Mouse (Mus musculus) left cerebral cortex, adult 8-10 months (tissue): ENCODE measurements around the gene Map7. TPM values are rescaled to one million over a fixed set of nuclear protein-coding genes. Genes with fewer than 3 reads are reported as not detected.

ENCODE experiments used
- DNase-seq, 2 experiments: peaks; one replicate each; pipeline ENCODE4 v3.0.0; 2022; ENCODE audit warnings: low spot score in 2 of 2
- total RNA-seq, 4 experiments: library from RNA; stranded (reverse); gene quantifications; 2 replicates each; pipeline ENCODE4 v1.2.4; 2022

Gene Map7
- total RNA-seq, 4 experiments from 2014 or later: 124 to 135 (median 130) TPM

GRCm38 (mm10) chr10:20285289-20285975, 137.2 kb downstream of the Map7 start:
- peak; percentile 20 to 67 for DNase-seq

- DNase-seq: peak in 1 of 2 experiments; percentile 23
These were observed 137.9 kb downstream of the Map7 start for GRCm38 (mm10) chr10:20285994-20286836.

GRCm38 (mm10) chr10:20287369-20287768, 139.1 kb downstream of the Map7 start:
- DNase-seq: no peak

GRCm38 (mm10) chr10:20290467-20290883, 142.2 kb downstream of the Map7 start:
- DNase-seq: peak in 1 of 2 experiments; percentile 40

- DNase-seq: no peak
These were observed 147.7 kb downstream of the Map7 start for GRCm38 (mm10) chr10:20295961-20296360.

- DNase-seq: no peak
These were observed 150.1 kb downstream of the Map7 start for GRCm38 (mm10) chr10:20298152-20298920.

- DNase-seq: no peak
These were observed 150.8 kb downstream of the Map7 start for GRCm38 (mm10) chr10:20299114-20299513.

GRCm38 (mm10) chr10:20310969-20311769, 162.9 kb downstream of the Map7 start:
- no peak for DNase-seq

- peak; percentile 93 to 99 for DNase-seq
These were observed 163.9 kb downstream of the Map7 start, which contains the start of gene Bclaf1 for GRCm38 (mm10) chr10:20311918-20312735. TSS of gene Bclaf1 (plus strand) at chr10:20312469.

GRCm38 (mm10) chr10:20312736-20313301, 164.5 kb downstream of the Map7 start:
- peak; percentile 76 to 83 for DNase-seq

- DNase-seq: no peak
These were observed 165.2 kb downstream of the Map7 start for GRCm38 (mm10) chr10:20313447-20313846.

GRCm38 (mm10) chr10:20313941-20314340, 165.7 kb downstream of the Map7 start:
- no peak for DNase-seq

GRCm38 (mm10) chr10:20314797-20315196, 166.5 kb downstream of the Map7 start:
- DNase-seq: no peak

GRCm38 (mm10) chr10:20317466-20317865, 169.2 kb downstream of the Map7 start:
- DNase-seq: no peak

GRCm38 (mm10) chr10:20326226-20326625, 178.0 kb downstream of the Map7 start:
- no peak for DNase-seq
